Mouse (Mus musculus): Measurements from ENCODE around the gene Higd2a. TPM values are rescaled to one million over a fixed set of nuclear protein-coding genes. Genes with fewer than 3 reads are reported as not detected.

Gene Higd2a
- total and polyA plus RNA-seq, 3 experiments: 51.6 to 106 (median 86.0) TPM

DNA sequence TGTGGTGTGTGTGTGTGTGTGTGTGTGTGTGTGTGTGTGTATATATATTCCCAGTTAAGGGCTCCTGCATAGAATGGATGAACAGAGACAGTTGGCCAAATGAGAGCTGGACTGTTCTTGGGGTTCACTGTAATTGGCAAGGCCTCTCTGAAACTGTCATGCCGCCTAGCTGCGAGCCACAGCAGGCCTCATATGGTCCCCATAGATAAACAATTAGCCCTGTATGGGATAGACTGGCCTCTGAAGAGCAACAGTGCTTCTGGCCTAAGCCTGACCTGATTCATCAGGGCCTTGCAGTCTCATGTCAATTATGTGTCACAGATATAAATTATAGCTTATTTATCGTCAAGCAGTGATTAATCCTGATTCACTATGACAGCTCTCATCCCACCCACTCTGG lies 18.0 kb downstream of the Higd2a start:
- H3K4me1 ChIP-seq (ENCODE audit: control insufficient read depth in 1 of 2, insufficient read depth in 2 of 2): peaks cover 0 to 10% of the 10 kb centered on the region in 2 experiments; a peak in 2 of 4 replicates
- no peaks in the 10 kb centered on the region for H3K9me3 ChIP-seq (replicated peaks; ENCODE audit: low read length)
- H3K79me2 ChIP-seq (replicated peaks; ENCODE audit: control insufficient read depth, extremely low read depth, insufficient read depth, poor library complexity, severe bottlenecking): no peaks in the 10 kb centered on the region
- no peak overlapping the region for H3K4me3 ChIP-seq (replicated peaks in 1 of 3; ENCODE audit: low read depth in 2 of 3, low read length in 2 of 3, poor library complexity in 1 of 3)
- in situ Hi-C loops (cut with MboI; ENCODE audit: low pct_ligation_motif_present, low pct_unique_long_range_greater_than_20kb, low sequenced_read_pairs) (no loop called here), dilution Hi-C loops (cut with MboI; ENCODE audit: extremely low pct_ligation_motif_present, extremely low pct_unique_long_range_greater_than_20kb, low sequenced_read_pairs) (no loop called here)
- TF ChIP-seq RAD21 (IDR thresholded peaks at IDR 0.05; ENCODE audit: low read depth, low read length) (no peak), CHD2 (IDR thresholded peaks at IDR 0.05; ENCODE audit: low read length) (no peak), ZKSCAN1 (IDR thresholded peaks at IDR 0.05; ENCODE audit: borderline replicate concordance, low read depth, low read length) (no peak), EP300 (IDR thresholded peaks at IDR 0.05; ENCODE audit: low read length) (no peak), CHD1 (IDR thresholded peaks at IDR 0.05; ENCODE audit: low read depth, low read length) (no peak), SIN3A (IDR thresholded peaks at IDR 0.05; ENCODE audit: low read length) (no peak), ZMIZ1 (IDR thresholded peaks at IDR 0.05; ENCODE audit: low read depth, low read length) (no peak), HCFC1 (IDR thresholded peaks at IDR 0.05; ENCODE audit: low read depth, low read length) (no peak), E2F4 (IDR thresholded peaks at IDR 0.05; ENCODE audit: insufficient replicate concordance, low read depth, low read length) (no peak)
- H3K27me3 ChIP-seq (replicated peaks): no peaks in the 10 kb centered on the region
- DNase-seq (ENCODE audit: extremely low read depth): no peak
- peaks cover 0 to 18% of the 10 kb centered on the region in 2 experiments for H3K36me3 ChIP-seq (replicated peaks in 1 of 2; ENCODE audit: control insufficient read depth in 1 of 2, insufficient read depth in 1 of 2, low read length in 1 of 2)
- no peak overlapping the region for H3K27ac ChIP-seq (ENCODE audit: insufficient read depth, low read depth)
- no peak overlapping the region for H3K9ac ChIP-seq (ENCODE audit: insufficient read depth, low read depth)
- H3K4me2 ChIP-seq (ENCODE audit: insufficient read depth, low read depth, poor library complexity, severe bottlenecking): no peak overlapping the region

DNA sequence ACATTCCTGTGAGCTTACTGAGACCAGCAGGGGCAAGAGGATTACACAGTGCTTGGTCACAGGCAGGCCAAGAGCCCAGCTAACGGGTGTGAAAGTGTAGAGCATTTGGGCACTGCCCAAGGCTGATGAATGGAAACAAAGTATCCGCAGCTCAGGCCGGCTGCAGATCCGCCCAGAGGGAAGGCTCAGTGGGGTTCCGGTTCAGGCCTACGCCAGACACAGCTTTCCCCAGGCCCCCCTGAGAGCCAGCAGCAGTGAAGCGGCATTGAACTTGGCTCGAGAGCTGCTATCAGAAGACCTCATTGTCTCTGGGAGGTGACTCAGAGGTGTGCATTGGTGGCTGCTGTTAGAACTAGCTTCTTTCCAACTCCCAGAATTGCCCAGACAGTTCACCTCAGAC lies 18.7 kb downstream of the Higd2a start:
- Histone ChIP-seq H3K4me1 (ENCODE audit: control insufficient read depth in 1 of 2, insufficient read depth in 2 of 2) (peaks cover 0 to 10% of the 10 kb centered on the region in 2 experiments; a peak in 2 of 4 replicates), H3K4me2 (ENCODE audit: insufficient read depth, low read depth, poor library complexity, severe bottlenecking) (no peak overlapping the region), H3K4me3 (replicated peaks in 1 of 3; ENCODE audit: low read depth in 2 of 3, low read length in 2 of 3, poor library complexity in 1 of 3) (no peak overlapping the region), H3K36me3 (replicated peaks in 1 of 2; ENCODE audit: control insufficient read depth in 1 of 2, insufficient read depth in 1 of 2, low read length in 1 of 2) (peaks cover 0 to 13% of the 10 kb centered on the region in 2 experiments), H3K27ac (ENCODE audit: insufficient read depth, low read depth) (no peak overlapping the region), H3K27me3 (replicated peaks) (no peaks in the 10 kb centered on the region), H3K9ac (ENCODE audit: insufficient read depth, low read depth) (no peak overlapping the region), H3K79me2 (replicated peaks; ENCODE audit: control insufficient read depth, extremely low read depth, insufficient read depth, poor library complexity, severe bottlenecking) (no peaks in the 10 kb centered on the region), H3K9me3 (replicated peaks; ENCODE audit: low read length) (no peaks in the 10 kb centered on the region)
- dilution Hi-C loops (cut with MboI; ENCODE audit: extremely low pct_ligation_motif_present, extremely low pct_unique_long_range_greater_than_20kb, low sequenced_read_pairs) (no loop called here), in situ Hi-C loops (cut with MboI; ENCODE audit: low pct_ligation_motif_present, low pct_unique_long_range_greater_than_20kb, low sequenced_read_pairs) (no loop called here)
- no peak for TF ChIP-seq UBTF (IDR thresholded peaks at IDR 0.05; ENCODE audit: low read depth, low read length)
- no peak for DNase-seq (ENCODE audit: extremely low read depth)

DNA sequence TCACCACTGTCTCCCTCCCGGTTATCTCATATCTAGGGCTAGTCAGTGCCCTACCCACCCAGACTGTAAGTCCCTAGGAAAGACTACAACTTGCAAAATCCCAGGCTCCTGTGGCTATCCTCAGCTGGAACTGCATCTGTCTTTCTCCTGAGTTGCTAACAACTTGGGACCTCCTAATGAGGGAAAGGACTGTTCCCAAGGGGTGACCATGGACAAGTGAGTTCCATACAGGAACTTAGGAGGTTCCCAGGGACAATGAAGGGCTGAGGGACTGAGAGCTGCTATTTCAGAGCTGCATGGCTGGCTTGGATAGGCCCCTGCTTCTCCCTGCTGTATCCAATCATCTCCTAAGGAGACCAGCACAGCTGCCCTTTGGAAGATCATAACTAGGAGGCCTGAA lies 19.3 kb downstream of the Higd2a start:
- Histone ChIP-seq H3K9me3 (replicated peaks; ENCODE audit: low read length) (no peaks in the 10 kb centered on the region), H3K27ac (ENCODE audit: insufficient read depth, low read depth) (no peak overlapping the region), H3K27me3 (replicated peaks) (no peaks in the 10 kb centered on the region), H3K4me1 (ENCODE audit: control insufficient read depth in 1 of 2, insufficient read depth in 2 of 2) (peaks cover 0 to 10% of the 10 kb centered on the region in 2 experiments; a peak in 2 of 4 replicates), H3K79me2 (replicated peaks; ENCODE audit: control insufficient read depth, extremely low read depth, insufficient read depth, poor library complexity, severe bottlenecking) (no peaks in the 10 kb centered on the region), H3K9ac (ENCODE audit: insufficient read depth, low read depth) (no peak overlapping the region), H3K4me2 (ENCODE audit: insufficient read depth, low read depth, poor library complexity, severe bottlenecking) (no peak overlapping the region), H3K36me3 (replicated peaks in 1 of 2; ENCODE audit: control insufficient read depth in 1 of 2, insufficient read depth in 1 of 2, low read length in 1 of 2) (peaks cover 0 to 12% of the 10 kb centered on the region in 2 experiments), H3K4me3 (replicated peaks in 1 of 3; ENCODE audit: low read depth in 2 of 3, low read length in 2 of 3, poor library complexity in 1 of 3) (no peak overlapping the region)
- dilution Hi-C loops (cut with MboI; ENCODE audit: extremely low pct_ligation_motif_present, extremely low pct_unique_long_range_greater_than_20kb, low sequenced_read_pairs) (no loop called here), in situ Hi-C loops (cut with MboI; ENCODE audit: low pct_ligation_motif_present, low pct_unique_long_range_greater_than_20kb, low sequenced_read_pairs) (no loop called here)
- DNase-seq (ENCODE audit: extremely low read depth): no peak
- TF ChIP-seq CHD2 (IDR thresholded peaks at IDR 0.05; ENCODE audit: low read length) (no peak), POLR2A (IDR thresholded peaks at IDR 0.05; ENCODE audit: low read depth, low read length) (no peak), SIN3A (IDR thresholded peaks at IDR 0.05; ENCODE audit: low read length) (no peak), ZKSCAN1 (IDR thresholded peaks at IDR 0.05; ENCODE audit: borderline replicate concordance, low read depth, low read length) (no peak), SMC3 (IDR thresholded peaks at IDR 0.05; ENCODE audit: low read depth, low read length) (no peak), TBP (conservative IDR thresholded peaks at IDR 0.05; ENCODE audit: low read depth, low read length) (no peak), JUND (conservative IDR thresholded peaks at IDR 0.05; ENCODE audit: low read depth, low read length) (no peak)

Data from CH12.LX (cell line).